Mouse (Mus musculus) Patski (cell line): Measurements from ENCODE around the gene Hsd17b2. TPM values are rescaled to one million over a fixed set of nuclear protein-coding genes. Genes with fewer than 3 reads are reported as not detected.

ENCODE experiments used
- ATAC-seq: fragments of 100-300 bp; one replicate; pipeline ENCODE4 v1.8.0; 2021
- CTCF ChIA-PET: fragments of 350-600 bp; sonication (Branson Sonifier 250); formaldehyde crosslinking; loops from one replicate; lab custom pipeline; 2022; ENCODE audit warnings: inconsistent platforms; lab: Charles Lee
- POLR2A ChIA-PET: fragments of 350-600 bp; sonication (Branson Sonifier 250); formaldehyde crosslinking; loops from one replicate; lab custom pipeline; 2022; ENCODE audit warnings: antibody characterized with exemption, inconsistent platforms; lab: Charles Lee
- DNase-seq: peaks from one replicate; pipeline ENCODE4 v3.0.0-alpha.2; 2011; ENCODE audit warnings: low read depth, low spot score
- H3K27me3 ChIP-seq: fragments of 371-371 bp; one replicate; pipeline ENCODE4 v1.5.1; 2021
- CTCF ChIP-seq: fragments of 100-300 bp; IDR thresholded peaks from one replicate; pipeline ENCODE4 v1.5.1; 2021
- in situ Hi-C: fragments of 300-500 bp; cut with MboI; formaldehyde crosslinking; loops from 3 replicates; pipeline ENCODE4 v1.11.1; 2018; ENCODE audit warnings: low pct_unique_long_range_greater_than_20kb, mixed read lengths
- polyA plus RNA-seq: library from polyadenylated mRNA; unstranded; gene quantifications from one replicate; pipeline ENCODE4 v1.2.3, GENCODE M21; 2021

Gene Hsd17b2
- polyA plus RNA-seq, 1 experiment from 2014 or later, result 3.2 TPM

- DNase-seq (no peak), ATAC-seq (no peak)
- TF ChIP-seq CTCF, result no peak
- POLR2A ChIA-PET, result no interaction called here
- CTCF ChIA-PET, result no interaction called here
- no peaks in the 10 kb centered on the region for H3K27me3 ChIP-seq
- in situ Hi-C loops, result loop anchor here (5.0 kb wide), 1 partner anchor 89 kb away; no protein-coding TSS in a partner anchor
Observed at GRCm38 (mm10) chr8:117786428-117786827, 84.7 kb downstream of the Hsd17b2 start.

DNA sequence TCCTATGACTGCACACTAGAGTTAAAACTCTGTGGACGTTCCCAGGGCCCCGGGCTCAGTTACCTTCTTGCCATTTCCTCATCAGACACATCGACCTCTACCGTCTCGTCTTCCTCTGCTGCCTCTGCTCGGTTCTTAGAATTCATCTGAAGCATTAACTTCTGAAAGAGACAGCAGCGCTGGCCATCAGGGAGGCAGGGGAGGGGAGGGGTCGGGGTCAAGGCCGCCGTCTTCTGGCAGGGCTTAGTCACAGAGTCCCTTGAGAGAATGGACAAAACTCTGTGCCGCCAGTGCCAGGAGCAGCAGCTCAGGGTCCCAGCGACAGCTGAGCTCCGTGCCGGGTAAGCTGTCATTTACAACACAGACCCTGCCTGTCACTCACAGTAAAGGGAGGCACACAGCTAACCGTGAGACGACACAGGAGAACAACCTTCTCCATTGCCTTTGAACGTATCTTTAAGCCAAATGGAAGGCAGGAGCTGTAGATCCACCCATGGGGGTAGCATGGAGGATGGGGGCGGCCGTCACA, 91.0 kb downstream of the Hsd17b2 start:
- POLR2A ChIA-PET, result no interaction called here
- in situ Hi-C loops, result no loop called here
- H3K27me3 ChIP-seq, result no peaks in the 10 kb centered on the region
- no peak for ATAC-seq
- DNase-seq, result no peak
- TF ChIP-seq CTCF, result no peak
- CTCF ChIA-PET, result interaction anchor here (1.5 kb wide), 1 partner anchor 20 kb away, joined by 3 read pairs; no protein-coding TSS in a partner anchor

- no peak for TF ChIP-seq CTCF
- in situ Hi-C loops, result no loop called here
- POLR2A ChIA-PET, result no interaction called here
- CTCF ChIA-PET, result no interaction called here
- no peaks in the 10 kb centered on the region for H3K27me3 ChIP-seq
- ATAC-seq (no peak), DNase-seq (no peak)
Observed at GRCm38 (mm10) chr8:117794581-117794980, 92.9 kb downstream of the Hsd17b2 start.

GRCm38 (mm10) chr8:117796464-117796863, 94.8 kb downstream of the Hsd17b2 start:
- ChIA-PET POLR2A (no interaction called here), CTCF (no interaction called here)
- TF ChIP-seq CTCF, result no peak
- ATAC-seq (no peak), DNase-seq (no peak)
- no peaks in the 10 kb centered on the region for H3K27me3 ChIP-seq
- in situ Hi-C loops, result no loop called here

DNA sequence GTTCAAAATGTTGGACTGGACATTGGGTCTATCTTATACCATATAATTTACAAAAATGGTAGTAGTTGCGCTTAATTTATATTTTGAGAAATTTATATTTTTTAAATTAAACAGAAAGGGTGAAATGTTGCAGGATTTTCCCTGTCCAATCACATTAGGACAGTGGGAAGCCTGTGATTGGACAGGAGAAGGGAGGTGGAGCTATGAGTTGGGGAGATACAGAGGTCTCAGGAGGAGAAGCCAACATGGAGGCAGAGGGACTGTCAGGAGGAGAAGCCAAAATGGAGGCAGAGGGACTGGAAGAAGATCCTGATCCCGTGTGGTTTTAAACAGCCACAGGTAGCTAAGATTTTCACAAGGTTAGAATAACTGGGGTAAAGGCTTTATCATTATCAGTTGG, 96.4 kb downstream of the Hsd17b2 start:
- CTCF ChIA-PET, result no interaction called here
- no peak for TF ChIP-seq CTCF
- H3K27me3 ChIP-seq, result no peaks in the 10 kb centered on the region
- in situ Hi-C loops, result no loop called here
- DNase-seq, result no peak
- no peak for ATAC-seq
- POLR2A ChIA-PET, result no interaction called here

GRCm38 (mm10) chr8:117801443-117802298, 100.0 kb downstream of the Hsd17b2 start, which contains the start of gene Mphosph6:
Mphosph6 (minus strand) TSS chr8:117801943.
- CTCF ChIA-PET, result interaction anchor here (0.7 to 1.6 kb wide), 5 partner anchors 11 to 155 kb away, joined by 3 to 4 read pairs (median 3); no protein-coding TSS in a partner anchor
- ATAC-seq (peak; percentile 90), DNase-seq (peak; percentile 77)
- TF ChIP-seq CTCF, result no peak
- POLR2A ChIA-PET, result interaction anchor here (0.6 kb wide), 1 partner anchor 33 kb away, joined by 3 read pairs; no protein-coding TSS in a partner anchor
- H3K27me3 ChIP-seq, result peaks cover 3% of the 10 kb centered on the region
- in situ Hi-C loops, result no loop called here

GRCm38 (mm10) chr8:117802299-117802689, 100.6 kb downstream of the Hsd17b2 start:
- DNase-seq, result no peak
- ATAC-seq, result peak; percentile 56
- in situ Hi-C loops, result no loop called here
- ChIA-PET CTCF (interaction anchor here (0.7 to 1.6 kb wide), 4 partner anchors 9 to 156 kb away, joined by 3 to 4 read pairs (median 4); no protein-coding TSS in a partner anchor), POLR2A (no interaction called here)
- TF ChIP-seq CTCF, result no peak
- H3K27me3 ChIP-seq, result peaks cover 3% of the 10 kb centered on the region

DNA sequence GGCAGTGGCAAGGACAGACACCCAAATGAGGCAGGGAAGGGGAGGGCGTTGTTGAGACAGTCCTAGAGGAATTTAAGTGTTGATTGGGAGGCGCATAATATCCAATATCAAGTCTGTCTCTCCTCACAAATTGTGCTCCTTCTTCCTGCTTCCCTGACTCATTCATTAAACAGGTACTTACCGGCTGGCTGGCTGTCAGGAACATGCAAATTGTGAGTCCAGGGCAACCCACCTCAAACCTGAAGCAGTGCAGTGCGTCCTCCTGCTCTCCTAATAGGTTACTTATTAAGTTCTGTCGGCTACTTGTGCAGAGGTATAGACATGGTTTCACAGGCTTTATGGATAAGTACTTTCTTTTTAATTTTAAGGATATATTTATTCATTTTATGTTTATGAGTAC, 103.7 kb downstream of the Hsd17b2 start:
- DNase-seq, result no peak

More for the DNA sequence above, 103.7 kb downstream of the Hsd17b2 start:
- TF ChIP-seq CTCF, result no peak
- POLR2A ChIA-PET, result interaction anchor here (1.0 kb wide), 1 partner anchor 55 kb away, joined by 3 read pairs; no protein-coding TSS in a partner anchor
- in situ Hi-C loops, result no loop called here
- no peak for ATAC-seq
- CTCF ChIA-PET, result no interaction called here
- H3K27me3 ChIP-seq, result peaks cover 3% of the 10 kb centered on the region

Other genes with a start within 250 kb of the Hsd17b2 start
- gene Plcg2, start 203.6 kb upstream of the Hsd17b2 start, polyA plus RNA-seq, result 7.6 TPM
- 1.6 TPM for gene Sdr42e1, start 28.2 kb upstream of the Hsd17b2 start, polyA plus RNA-seq
- gene Mphosph6, start 100.0 kb downstream of the Hsd17b2 start, polyA plus RNA-seq, result 59.3 TPM